Mouse (Mus musculus) E14TG2a.4 (cell line): ENCODE measurements around the gene Trip10.

Source experiments
- CTCF ChIP-seq: conservative IDR thresholded peaks from 2 replicates; pipeline ENCODE4 v1.5.1; 2014; ENCODE audit warnings: low read length
- POU5F1 ChIP-seq: IDR thresholded peaks from 2 replicates; pipeline ENCODE4 v1.6.1; 2014; ENCODE audit warnings: low read length, borderline replicate concordance

- TF ChIP-seq CTCF (no peak), POU5F1 (no peak)
Measured at GRCm38 (mm10) chr17:57223313-57223712, 25.9 kb upstream of the Trip10 start.
